Mouse (Mus musculus) C2C12 (cell line): ENCODE data around the gene Gm43517. TPM values are rescaled to one million over a fixed set of nuclear protein-coding genes. Genes with fewer than 3 reads are reported as not detected.

ENCODE experiments used
- H3K27me3 ChIP-seq: one replicate; pipeline ENCODE4 v1.6.1; 2011; ENCODE audit not compliant: control insufficient read depth, insufficient read depth, insufficient read length
- H3K36me3 ChIP-seq: one replicate; pipeline ENCODE4 v1.6.1; 2011; ENCODE audit not compliant: control insufficient read depth, insufficient read depth
- H3K4me3 ChIP-seq: one replicate; pipeline ENCODE4 v1.5.1; 2011; ENCODE audit warnings: mild to moderate bottlenecking, control low read depth; ENCODE audit not compliant: poor library complexity, insufficient read depth, severe bottlenecking
- H3K79me2 ChIP-seq: one replicate; pipeline ENCODE4 v1.6.1; 2011; ENCODE audit not compliant: control insufficient read depth, insufficient read depth
- H3K79me3 ChIP-seq: one replicate; pipeline ENCODE4 v1.6.1; 2011; ENCODE audit warnings: low read depth, control low read depth
- H3ac ChIP-seq: one replicate; pipeline ENCODE3; 2011; ENCODE audit warnings: low read depth; ENCODE audit not compliant: control insufficient read depth, insufficient read length
- CEBPB ChIP-seq: IDR thresholded peaks from one replicate; pipeline ENCODE4 v1.6.1; 2011; ENCODE audit warnings: low read depth, mild to moderate bottlenecking, control low read depth, moderate library complexity
- CTCF ChIP-seq: IDR thresholded peaks from one replicate; pipeline ENCODE4 v1.5.1; 2011; ENCODE audit not compliant: control insufficient read depth, insufficient read depth, insufficient read length
- FOSL1 ChIP-seq: IDR thresholded peaks from one replicate; pipeline ENCODE4 v1.8.0; 2011; ENCODE audit warnings: mild to moderate bottlenecking, low read length; ENCODE audit not compliant: poor library complexity, insufficient read depth, severe bottlenecking
- MAX ChIP-seq: IDR thresholded peaks from one replicate; pipeline ENCODE4 v1.6.1; 2011; ENCODE audit warnings: mild to moderate bottlenecking, control low read depth
- MYOD1 ChIP-seq: IDR thresholded peaks from one replicate; pipeline ENCODE4 v1.6.1; 2011; ENCODE audit warnings: low read depth; ENCODE audit not compliant: control insufficient read depth, insufficient read length
- MYOG ChIP-seq: IDR thresholded peaks from one replicate; pipeline ENCODE4 v1.6.1; 2011; ENCODE audit not compliant: control insufficient read depth, insufficient read length; ENCODE audit errors: extremely low read depth
- USF1 ChIP-seq: IDR thresholded peaks from one replicate; pipeline ENCODE4 v1.6.1; 2011; ENCODE audit warnings: low read depth, mild to moderate bottlenecking, control low read depth, moderate library complexity
- polyA plus RNA-seq: library from polyadenylated mRNA; unstranded; fragments of >200 nt; fragmentation: generic; extraction: Trizol; gene quantifications from one replicate; pipeline ENCODE4 v1.2.1, GENCODE M21; 2012; ENCODE audit warnings: missing spikeins

The Gm43517 gene
- polyA plus RNA-seq, 1 experiment, result not detected

- H3K27me3 ChIP-seq, result peaks cover 6% of the 10 kb centered on the region
These were observed 4.7 kb downstream of the Gm43517 start for GRCm38 (mm10) chr12:49389666-49390065.

GRCm38 (mm10) chr12:49390257-49390656, 5.3 kb downstream of the Gm43517 start:
- Histone ChIP-seq H3K79me3 (no peaks in the 10 kb centered on the region), H3K27me3 (peaks cover 6% of the 10 kb centered on the region), H3K79me2 (no peaks in the 10 kb centered on the region), H3ac (no peak overlapping the region), H3K36me3 (no peaks in the 10 kb centered on the region), H3K4me3 (no peak overlapping the region)
- TF ChIP-seq USF1 (no peak), MAX (no peak), FOSL1 (no peak), CEBPB (no peak), MYOG (no peak), MYOD1 (no peak)

More at GRCm38 (mm10) chr12:49389666-49390065, 4.7 kb downstream of the Gm43517 start:
- H3K79me3 ChIP-seq, result no peaks in the 10 kb centered on the region
- H3ac ChIP-seq, result no peak overlapping the region
- H3K36me3 ChIP-seq, result no peaks in the 10 kb centered on the region
- no peak overlapping the region for H3K4me3 ChIP-seq
- TF ChIP-seq MYOD1 (no peak), MYOG (no peak), CEBPB (no peak), CTCF (no peak), FOSL1 (no peak), USF1 (no peak), MAX (no peak)
- H3K79me2 ChIP-seq, result no peaks in the 10 kb centered on the region

GRCm38 (mm10) chr12:49390926-49391304, 5.9 kb downstream of the Gm43517 start:
- Histone ChIP-seq H3K4me3 (no peak overlapping the region), H3K36me3 (no peaks in the 10 kb centered on the region), H3ac (no peak overlapping the region), H3K27me3 (peaks cover 6% of the 10 kb centered on the region), H3K79me2 (no peaks in the 10 kb centered on the region), H3K79me3 (no peaks in the 10 kb centered on the region)
- TF ChIP-seq CEBPB, result no peak
- TF ChIP-seq FOSL1, result no peak
- TF ChIP-seq CTCF, result no peak
- TF ChIP-seq MYOG, result no peak

GRCm38 (mm10) chr12:49391305-49392040, 6.5 kb downstream of the Gm43517 start:
- Histone ChIP-seq H3K4me3 (no peak overlapping the region), H3K79me2 (no peaks in the 10 kb centered on the region), H3K79me3 (no peaks in the 10 kb centered on the region), H3K27me3 (peaks cover 6% of the 10 kb centered on the region), H3K36me3 (no peaks in the 10 kb centered on the region), H3ac (no peak overlapping the region)
- peak; percentile 43 for TF ChIP-seq CTCF
- no peak for TF ChIP-seq CEBPB

GRCm38 (mm10) chr12:49392041-49392390, 7.0 kb downstream of the Gm43517 start:
- H3K4me3 ChIP-seq, result no peak overlapping the region

GRCm38 (mm10) chr12:49392876-49393275, 7.9 kb downstream of the Gm43517 start:
- Histone ChIP-seq H3K79me2 (no peaks in the 10 kb centered on the region), H3K27me3 (peaks cover 6% of the 10 kb centered on the region), H3K36me3 (no peaks in the 10 kb centered on the region), H3K79me3 (no peaks in the 10 kb centered on the region), H3ac (no peak overlapping the region), H3K4me3 (no peak overlapping the region)
- no peak for TF ChIP-seq CEBPB
- TF ChIP-seq CTCF, result no peak
- no peak for TF ChIP-seq MAX
- no peak for TF ChIP-seq FOSL1
- TF ChIP-seq MYOG, result no peak
- TF ChIP-seq USF1, result no peak
- TF ChIP-seq MYOD1, result no peak

More at GRCm38 (mm10) chr12:49392041-49392390, 7.0 kb downstream of the Gm43517 start:
- TF ChIP-seq FOSL1, result no peak
- no peak for TF ChIP-seq MAX
- no peak for TF ChIP-seq USF1
- no peak for TF ChIP-seq CEBPB
- TF ChIP-seq MYOG, result no peak
- TF ChIP-seq CTCF, result no peak
- TF ChIP-seq MYOD1, result no peak
- H3K79me2 ChIP-seq, result no peaks in the 10 kb centered on the region
- no peaks in the 10 kb centered on the region for H3K36me3 ChIP-seq
- H3K79me3 ChIP-seq, result no peaks in the 10 kb centered on the region
- no peak overlapping the region for H3ac ChIP-seq
- peaks cover 6% of the 10 kb centered on the region for H3K27me3 ChIP-seq
